Mouse (Mus musculus): ENCODE results near the gene Jph3.

GRCm38 (mm10) chr8:121792159-121792558 lies 62.7 kb downstream of the Jph3 start:
- no peak for TF ChIP-seq CTCF (IDR thresholded peaks at IDR 0.05; ENCODE audit: borderline replicate concordance, insufficient read depth, low read length)
- no peak for TF ChIP-seq POLR2A (IDR thresholded peaks at IDR 0.05; ENCODE audit: low read depth, low read length)
